In genomic region chr9:13974870-13975269, GRCm38 (mm10) we compare ENCODE assay signal across 24 mouse cellular contexts.
A peak's percentile ranks its signal among the peaks of the same experiment; 100 is the strongest.
DNase-seq lines count a peak whose midpoint lies in the region; ATAC-seq lines count a peak whose summit lies in the region.
"Had no signal": no experiment of that assay in that cellular context is flagged by ENCODE, and none has a peak within 500 bp of the region (broad histone marks: within the 10 kb centered on the region; RNA-seq: fewer than 3 reads in every experiment).

No protein-coding gene starts in this region.

- no peak overlapping the region for H3K9ac ChIP-seq in forebrain, embryonic 13.5 days
- H3K9ac ChIP-seq: embryonic facial prominence, embryonic 13.5 days; forebrain, embryonic 12.5 days; heart, embryonic 12.5 days; hindbrain, embryonic 13.5 days; liver, postnatal 0 days; neural tube, embryonic 15.5 days had no signal

- peak; percentile 54 for DNase-seq in heart, adult 11 months
- no peak for DNase-seq in heart, postnatal 14 days
- DNase-seq in kidney, adult 8-10 months, result peak; percentile 22 to 40
- DNase-seq in kidney, postnatal 4 days, result no peak
- DNase-seq in adrenal gland, postnatal 36 days, result peak; percentile 32 to 39
- DNase-seq: cerebellum, adult 8-10 months; cerebellum, postnatal 36 days; embryo, embryonic 11 days; gastrocnemius, adult 2 months; liver, postnatal 0 days; right cerebral cortex, adult 18-20 months; right cerebral cortex, postnatal 4 days; thymus, postnatal 14 days had no signal

- no peak for ATAC-seq in megakaryocyte, adult 5-6 weeks (ENCODE audit: poor library complexity, severe bottlenecking)
- no peak for ATAC-seq in forebrain, embryonic 13.5 days
- ATAC-seq: liver, postnatal 0 days; lung, postnatal 0 days had no signal

- no peaks in the 10 kb centered on the region for H3K4me1 ChIP-seq in forebrain, embryonic 13.5 days
- H3K4me1 ChIP-seq: forebrain, embryonic 12.5 days; heart, embryonic 12.5 days had no signal

- intact Hi-C loops in heart, postnatal 14 days (cut with DNase I), result no loop called here

- no peaks in the 10 kb centered on the region for H3K27me3 ChIP-seq in forebrain, embryonic 13.5 days
- H3K27me3 ChIP-seq: embryonic facial prominence, embryonic 13.5 days; forebrain, embryonic 12.5 days; hindbrain, embryonic 13.5 days; neural tube, embryonic 15.5 days had no signal

- 82% methylated on average over 1 of the region's 1 CpGs for WGBS in forebrain, embryonic 13.5 days

- H3K4me3 ChIP-seq in forebrain, embryonic 13.5 days, result no peak overlapping the region
- H3K4me3 ChIP-seq: embryonic facial prominence, embryonic 13.5 days; erythroblast, embryonic 14.5 days; forebrain, embryonic 12.5 days; gastrocnemius, adult 2 months; heart, embryonic 12.5 days; hindbrain, embryonic 13.5 days; neural tube, embryonic 15.5 days had no signal

- no peaks in the 10 kb centered on the region for H3K9me3 ChIP-seq in forebrain, embryonic 13.5 days (replicated peaks)
- H3K9me3 ChIP-seq: embryonic facial prominence, embryonic 13.5 days; forebrain, embryonic 12.5 days; heart, embryonic 12.5 days; hindbrain, embryonic 13.5 days; neural tube, embryonic 15.5 days had no signal

- H3K36me3 ChIP-seq in forebrain, embryonic 13.5 days (ENCODE audit: poor library complexity, severe bottlenecking), result no peaks in the 10 kb centered on the region
- H3K36me3 ChIP-seq: embryonic facial prominence, embryonic 13.5 days; forebrain, embryonic 12.5 days; heart, embryonic 12.5 days; hindbrain, embryonic 13.5 days; neural tube, embryonic 15.5 days had no signal

- no peak overlapping the region for H3K4me2 ChIP-seq in forebrain, embryonic 13.5 days
- H3K4me2 ChIP-seq: embryonic facial prominence, embryonic 13.5 days; forebrain, embryonic 12.5 days; heart, embryonic 12.5 days; hindbrain, embryonic 13.5 days; midbrain, embryonic 11.5 days; neural tube, embryonic 15.5 days had no signal

- no peak overlapping the region for H3K27ac ChIP-seq in forebrain, embryonic 13.5 days
- H3K27ac ChIP-seq: embryonic facial prominence, embryonic 13.5 days; forebrain, embryonic 12.5 days; gastrocnemius, adult 2 months; hindbrain, embryonic 13.5 days; kidney, postnatal 0 days; neural tube, embryonic 15.5 days had no signal

Comparison
In these comparisons a context has a peak if more than half of its experiments do, and no peak if none do; other contexts are left out.
1. DNase-seq: peak in heart, adult 11 months (single experiment), kidney, adult 8-10 months (2 of 2) and adrenal gland, postnatal 36 days (2 of 2); none in heart, postnatal 14 days (0 of 2) and kidney, postnatal 4 days (0 of 2).